Mouse (Mus musculus): Measurements from ENCODE around the gene Olfr1415. TPM values are rescaled to one million over a fixed set of nuclear protein-coding genes. Genes with fewer than 3 reads are reported as not detected.

Gene Olfr1415
- polyA plus RNA-seq, 1 experiment, result not detected

- WGBS, result 92% methylated on average over 9 of the region's 9 CpGs
- H3K4me3 ChIP-seq (replicated peaks; ENCODE audit: extremely low read depth, low read depth, low read length), result no peak overlapping the region
- H3K4me1 ChIP-seq (ENCODE audit: control insufficient read depth, insufficient read depth, low read length), result peaks cover 21% of the 10 kb centered on the region
- no peak for DNase-seq
- TF ChIP-seq CTCF (IDR thresholded peaks at IDR 0.05; ENCODE audit: insufficient read depth, low read length), result no peak
- no peak for TF ChIP-seq POLR2A (IDR thresholded peaks at IDR 0.05; ENCODE audit: borderline replicate concordance, extremely low read depth, low read depth, low read length)
These were observed 55.7 kb downstream of the Olfr1415 start for GRCm38 (mm10) chr1:92440066-92440750.

Other genes with a start within 250 kb of the Olfr1415 start
- gene Ndufa10, start 22.2 kb downstream of the Olfr1415 start, polyA plus RNA-seq (2012; rRNA removed), result 38.8 and 58.4 TPM in 2 replicates
- gene Olfr1416, start 11.0 kb downstream of the Olfr1415 start, polyA plus RNA-seq (2012; rRNA removed), result not detected in 2 replicates
- gene Olfr1414, start 22.6 kb upstream of the Olfr1415 start, polyA plus RNA-seq (2012; rRNA removed), result not detected in 2 replicates
- gene Olfr1413, start 75.2 kb upstream of the Olfr1415 start, polyA plus RNA-seq (2012; rRNA removed), result not detected in 2 replicates
- gene Olfr1412, start 89.7 kb upstream of the Olfr1415 start, polyA plus RNA-seq (2012; rRNA removed), result not detected in 2 replicates
- not detected in 2 replicates for gene Olfr1411, start 98.3 kb upstream of the Olfr1415 start, polyA plus RNA-seq (2012; rRNA removed)
- gene Olfr1410, start 109.7 kb upstream of the Olfr1415 start, polyA plus RNA-seq (2012; rRNA removed), result not detected in 2 replicates
- not detected in 2 replicates for gene Olfr12, start 121.7 kb upstream of the Olfr1415 start, polyA plus RNA-seq (2012; rRNA removed)
- 73.6 and 107 TPM in 2 replicates for gene Cops9, start 145.9 kb upstream of the Olfr1415 start, polyA plus RNA-seq (2012; rRNA removed)
- gene Otos, start 152.7 kb upstream of the Olfr1415 start, polyA plus RNA-seq (2012; rRNA removed), result 0.18 TPM in 1 of 2 replicates, not detected in the other